8 mouse cellular contexts compared by ENCODE assay signal in genomic region chr9:40455020-40455335, GRCm38 (mm10).
DNase-seq lines count a peak whose midpoint lies in the region; ATAC-seq and TF ChIP-seq lines count a peak whose summit lies in the region.

No protein-coding gene starts in this region.

- no peak overlapping the region for H3K27ac ChIP-seq in lung, postnatal 0 days (ENCODE audit: low read length)
- no peak overlapping the region for H3K27ac ChIP-seq in forebrain, embryonic 11.5 days (ENCODE audit: low read depth, low read length)
- no peak overlapping the region for H3K27ac ChIP-seq in intestine, postnatal 0 days (ENCODE audit: low read depth, low read length)
- no peak overlapping the region for H3K27ac ChIP-seq in neural tube, embryonic 14.5 days (ENCODE audit: low read depth, low read length)

- no peaks in the 10 kb centered on the region for H3K27me3 ChIP-seq in lung, postnatal 0 days (replicated peaks; ENCODE audit: insufficient read depth, low read length)
- peaks cover 14% of the 10 kb centered on the region for H3K27me3 ChIP-seq in forebrain, embryonic 11.5 days (ENCODE audit: control insufficient read depth, insufficient read depth, low read length)
- H3K27me3 ChIP-seq in intestine, postnatal 0 days (replicated peaks; ENCODE audit: control insufficient read depth, insufficient read depth, low read length): no peaks in the 10 kb centered on the region
- no peaks in the 10 kb centered on the region for H3K27me3 ChIP-seq in neural tube, embryonic 14.5 days (ENCODE audit: control insufficient read depth, insufficient read depth, low read length)

- no peaks in the 10 kb centered on the region for H3K9me3 ChIP-seq in lung, postnatal 0 days (ENCODE audit: low read length)
- no peaks in the 10 kb centered on the region for H3K9me3 ChIP-seq in forebrain, embryonic 11.5 days (ENCODE audit: control insufficient read depth, low read length)
- H3K9me3 ChIP-seq in intestine, postnatal 0 days (ENCODE audit: control insufficient read depth): no peaks in the 10 kb centered on the region
- H3K9me3 ChIP-seq in neural tube, embryonic 14.5 days (ENCODE audit: control insufficient read depth, low read length): no peaks in the 10 kb centered on the region

- H3K4me1 ChIP-seq in lung, postnatal 0 days (ENCODE audit: insufficient read depth, low read depth, low read length): peaks cover 3% of the 10 kb centered on the region; the same call in 1 of the 2 replicates
- H3K4me1 ChIP-seq in forebrain, embryonic 11.5 days (replicated peaks; ENCODE audit: control insufficient read depth, insufficient read depth, low read length): peaks cover 8% of the 10 kb centered on the region; the same call in 1 of the 2 replicates
- peaks cover 4% of the 10 kb centered on the region; the same call in 1 of the 2 replicates for H3K4me1 ChIP-seq in intestine, postnatal 0 days (replicated peaks; ENCODE audit: control insufficient read depth, insufficient read depth, low read length)
- H3K4me1 ChIP-seq in neural tube, embryonic 14.5 days (ENCODE audit: control insufficient read depth, insufficient read depth, low read length): no peaks in the 10 kb centered on the region

- no peak for DNase-seq in lung, postnatal 0 days (ENCODE audit: low spot score)
- no peak for DNase-seq in lung, postnatal 25 days (ENCODE audit: low spot score)
- DNase-seq in forebrain, embryonic 11.5 days (ENCODE audit: low spot score): no peak
- no peak for DNase-seq in MN1 (ENCODE audit: low spot score)
- DNase-seq in cerebellum, adult 9-10 months: no peak

- no peak for TF ChIP-seq CTCF in lung, postnatal 0 days (IDR thresholded peaks at IDR 0.05)
- TF ChIP-seq CTCF in intestine, postnatal 0 days (IDR thresholded peaks at IDR 0.05; ENCODE audit: low read depth): no peak

- H3K4me3 ChIP-seq in lung, postnatal 0 days (ENCODE audit: low read depth, low read length): peak overlapping the region; percentile 55
- peak overlapping the region; percentile 57 for H3K4me3 ChIP-seq in forebrain, embryonic 11.5 days (ENCODE audit: low read depth, low read length)
- H3K4me3 ChIP-seq in intestine, postnatal 0 days (ENCODE audit: low read depth, low read length): peak overlapping the region; percentile 56
- H3K4me3 ChIP-seq in neural tube, embryonic 14.5 days (ENCODE audit: low read depth, low read length): peak overlapping the region; percentile 57

- WGBS in lung, postnatal 0 days: under 1% methylated on average over 8 of the region's 8 CpGs
- 5% methylated on average over 8 of the region's 8 CpGs for WGBS in forebrain, embryonic 11.5 days
- WGBS in intestine, postnatal 0 days: 2% methylated on average over 8 of the region's 8 CpGs
- under 1% methylated on average over 8 of the region's 8 CpGs for WGBS in neural tube, embryonic 14.5 days

- H3K9ac ChIP-seq in lung, postnatal 0 days (replicated peaks; ENCODE audit: low read depth): peak overlapping the region; percentile 50
- peak overlapping the region; percentile 36 for H3K9ac ChIP-seq in forebrain, embryonic 11.5 days (ENCODE audit: low read length)
- H3K9ac ChIP-seq in intestine, postnatal 0 days (ENCODE audit: low read depth, low read length): peak overlapping the region; percentile 53
- peak overlapping the region; percentile 60 for H3K9ac ChIP-seq in neural tube, embryonic 14.5 days (replicated peaks; ENCODE audit: low read depth, low read length)

- ATAC-seq in lung, postnatal 0 days: no peak; the same call in 1 of the 2 replicates
- peak; percentile 15; the same call in 1 of the 2 replicates for ATAC-seq in forebrain, embryonic 11.5 days (replicated peaks; ENCODE audit: low FRiP score)
- peak; percentile 46 for ATAC-seq in intestine, postnatal 0 days
- ATAC-seq in neural tube, embryonic 14.5 days (ENCODE audit: low read depth): no peak; the same call in 1 of the 2 replicates
- ATAC-seq in frontal cortex, adult (ENCODE audit: low TSS enrichment): no peak

- no peaks in the 10 kb centered on the region for H3K36me3 ChIP-seq in lung, postnatal 0 days (ENCODE audit: insufficient read depth, low read length)
- no peaks in the 10 kb centered on the region for H3K36me3 ChIP-seq in forebrain, embryonic 11.5 days (ENCODE audit: control insufficient read depth, insufficient read depth, low read length)
- H3K36me3 ChIP-seq in intestine, postnatal 0 days (ENCODE audit: control insufficient read depth, insufficient read depth): no peaks in the 10 kb centered on the region
- no peaks in the 10 kb centered on the region for H3K36me3 ChIP-seq in neural tube, embryonic 14.5 days (ENCODE audit: control insufficient read depth, insufficient read depth, low read length)

- TF ChIP-seq EP300 in lung, postnatal 0 days (IDR thresholded peaks at IDR 0.05): no peak

- H3K4me2 ChIP-seq in lung, postnatal 0 days (replicated peaks; ENCODE audit: low read depth, low read length): peak overlapping the region; percentile 100
- peak overlapping the region; percentile 98 for H3K4me2 ChIP-seq in forebrain, embryonic 11.5 days (ENCODE audit: low read depth, low read length, severe bottlenecking)
- peak overlapping the region; percentile 93 for H3K4me2 ChIP-seq in intestine, postnatal 0 days (replicated peaks; ENCODE audit: low read depth)
- peak overlapping the region; percentile 100 for H3K4me2 ChIP-seq in neural tube, embryonic 14.5 days (ENCODE audit: low read depth, low read length)

Comparison
In these comparisons a context has a peak if more than half of its experiments do, and no peak if none do; other contexts are left out.
1. ATAC-seq: peak in forebrain, embryonic 11.5 days (single experiment) and intestine, postnatal 0 days (single experiment); none in lung, postnatal 0 days (single experiment), neural tube, embryonic 14.5 days (single experiment) and frontal cortex, adult (single experiment).
2. Peak in every context shown above with its lines, with median percentiles within 50 percentile points of each other: H3K4me2 ChIP-seq, H3K4me3 ChIP-seq and H3K9ac ChIP-seq.